Mouse (Mus musculus) layer of hippocampus, postnatal 14 days (tissue): Measurements from ENCODE around the gene Slk. TPM values are rescaled to one million over a fixed set of nuclear protein-coding genes. Genes with fewer than 3 reads are reported as not detected.
A peak's percentile ranks its signal among the peaks of the same experiment; 100 is the strongest.

Source experiments
- DNase-seq, 2 experiments: peaks; one replicate each; pipeline ENCODE4 v3.0.0; 2021 to 2022; ENCODE audit warnings: low spot score in 2 of 2, mixed read lengths in 1 of 2
- long read RNA-seq, 2 experiments: library from polyadenylated mRNA; stranded (forward); transcript quantifications; one replicate each; pipeline ENCODE4 v2.0.0; 2021
- total RNA-seq, 2 experiments: library from RNA; stranded (reverse); gene quantifications; 2 replicates each; pipeline ENCODE4 v1.2.3; 2021

Gene Slk
- 10 to 100 TPM; 56.5 to 60.7 TPM for total RNA-seq
- long read RNA-seq, experiment 1, full-length matches to known transcripts, result 9 of 15 reads
- long read RNA-seq, experiment 1, partial matches to known transcripts, result 3 of 15 reads
- long read RNA-seq, experiment 1, other reads (novel, unspliced or antisense), result 3 of 15 reads
- long read RNA-seq, experiment 2, full-length matches to known transcripts, result 6 of 12 reads
- long read RNA-seq, experiment 2, partial matches to known transcripts, result 2 of 12 reads
- long read RNA-seq, experiment 2, other reads (novel, unspliced or antisense), result 4 of 12 reads

- DNase-seq, result peak; percentile 76 to 77
Measured at GRCm38 (mm10) chr19:47579225-47579787, at the start of gene Slk. Gene Slk (plus strand): TSS chr19:47579678.

- DNase-seq, result no peak
Measured at GRCm38 (mm10) chr19:47531309-47531708, 48.2 kb upstream of the Slk start.

- DNase-seq, result no peak
Measured at GRCm38 (mm10) chr19:47532449-47532848, 47.0 kb upstream of the Slk start.

- no peak for DNase-seq
Measured at GRCm38 (mm10) chr19:47534131-47534530, 45.3 kb upstream of the Slk start.

- DNase-seq, result peak; percentile 94 to 96
Measured at GRCm38 (mm10) chr19:47536521-47537299, 42.8 kb upstream of the Slk start.

DNA sequence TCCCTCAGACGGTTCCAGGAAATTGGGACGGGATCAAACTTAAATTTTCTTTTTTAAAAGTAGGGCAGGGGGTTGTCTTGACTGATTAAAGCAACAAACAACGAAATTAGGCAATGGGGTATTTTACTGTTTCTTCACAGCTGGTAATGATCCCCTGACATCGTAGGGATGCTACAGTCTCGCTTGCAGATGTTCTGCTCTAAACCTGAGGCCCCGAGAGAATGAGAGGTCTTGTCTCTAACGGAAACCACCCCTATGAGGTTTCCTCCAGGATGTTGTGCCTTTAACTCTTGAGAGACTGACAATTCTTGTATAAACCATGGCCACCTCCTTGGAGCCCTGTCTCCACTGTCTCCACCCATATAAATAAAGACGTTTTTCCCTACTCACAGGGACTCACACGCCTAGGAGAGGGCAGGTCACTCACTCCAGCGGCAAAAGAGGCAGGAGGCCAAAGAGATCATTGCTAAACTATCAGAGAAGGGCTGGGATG, 42.1 kb upstream of the Slk start, which contains the start of gene Stn1:
Gene Stn1, minus strand, starts transcription at position 208 of the 493 bp plus-strand sequence.
- DNase-seq, result no peak

DNA sequence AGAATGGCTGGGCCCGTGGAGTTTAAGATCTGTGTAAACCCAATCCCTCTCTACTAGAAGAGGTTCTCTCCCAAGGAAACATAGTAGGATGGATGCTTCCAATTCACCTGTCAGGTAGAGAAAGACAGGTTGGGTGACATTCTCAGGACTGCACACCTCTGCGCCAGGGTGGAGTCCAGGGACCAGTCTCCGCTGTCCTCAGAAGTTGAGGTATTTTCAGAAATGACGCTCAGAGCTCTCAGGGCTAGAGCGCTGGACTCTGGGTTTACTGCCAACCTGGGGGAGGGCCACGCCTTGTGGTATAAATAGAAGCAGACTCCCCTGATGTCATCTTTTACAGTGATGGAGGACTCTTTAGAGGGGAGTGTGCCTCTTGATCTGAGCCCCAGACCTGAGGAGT, 41.6 kb upstream of the Slk start:
- no peak for DNase-seq

- DNase-seq, result no peak
Measured at GRCm38 (mm10) chr19:47538801-47539200, 40.7 kb upstream of the Slk start.

DNA sequence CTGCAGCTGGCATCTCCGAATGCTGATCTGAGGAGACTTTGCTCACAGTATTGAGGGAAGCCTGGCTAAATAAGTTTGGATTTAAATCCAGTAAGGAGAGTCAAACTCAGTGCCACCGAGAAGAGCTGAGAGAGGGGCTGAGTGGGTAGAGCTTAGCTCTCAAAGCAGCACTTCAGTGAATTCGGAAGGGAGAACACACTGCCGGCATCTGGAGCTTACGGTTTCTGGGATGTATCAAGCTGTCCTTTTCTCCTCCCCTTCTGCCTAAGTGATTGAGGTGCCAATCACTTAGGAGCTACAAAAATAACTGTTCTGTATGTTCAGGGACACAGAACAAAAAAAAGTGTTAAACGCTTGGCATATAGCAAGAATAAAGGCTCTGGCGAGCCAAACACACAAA, 37.0 kb upstream of the Slk start:
- peak; percentile 14 to 46 for DNase-seq

DNA sequence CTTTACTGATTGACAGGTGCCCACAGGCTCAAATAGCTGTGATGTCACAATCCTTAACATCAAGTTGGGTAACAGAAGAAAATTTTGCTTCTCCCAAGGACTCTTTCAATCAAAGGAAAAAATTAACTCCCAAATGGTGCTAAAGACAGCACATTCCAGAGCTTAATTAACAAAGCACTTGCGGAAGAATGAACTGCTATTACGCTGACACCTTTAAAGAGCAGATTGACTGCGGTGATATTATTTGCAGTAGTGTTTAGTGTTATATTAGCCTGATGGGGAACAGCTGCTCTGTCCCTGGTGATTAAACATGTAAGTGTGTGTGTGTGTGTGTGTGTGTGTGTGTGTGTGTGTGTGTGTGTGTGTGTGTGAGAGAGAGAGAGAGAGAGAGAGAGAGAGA, 34.4 kb upstream of the Slk start:
- no peak for DNase-seq

GRCm38 (mm10) chr19:47545528-47545927, 34.0 kb upstream of the Slk start:
- no peak for DNase-seq

GRCm38 (mm10) chr19:47548432-47549076, 30.9 kb upstream of the Slk start:
- no peak for DNase-seq

DNA sequence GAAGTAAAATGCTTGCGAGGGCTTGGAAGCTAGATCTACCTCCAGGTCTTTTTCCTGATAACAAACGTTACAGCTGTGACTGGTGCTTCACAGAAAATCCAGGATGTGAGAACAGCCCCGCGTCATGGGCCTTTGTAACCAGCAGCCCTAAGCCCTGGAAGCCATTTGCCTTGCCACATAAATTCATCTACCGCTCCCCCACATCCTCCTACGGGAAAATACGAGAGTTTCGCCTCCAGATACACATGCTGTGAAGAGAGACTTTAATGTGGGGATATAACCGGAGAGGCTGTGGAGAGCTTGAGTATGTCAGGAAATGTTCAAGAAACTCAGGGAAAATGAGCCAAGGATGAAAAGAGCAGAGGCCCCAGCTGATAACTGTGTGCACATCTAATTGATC, 30.3 kb upstream of the Slk start:
- no peak for DNase-seq

GRCm38 (mm10) chr19:47549584-47549983, 29.9 kb upstream of the Slk start:
- no peak for DNase-seq

GRCm38 (mm10) chr19:47559145-47559544, 20.3 kb upstream of the Slk start:
- no peak for DNase-seq

DNA sequence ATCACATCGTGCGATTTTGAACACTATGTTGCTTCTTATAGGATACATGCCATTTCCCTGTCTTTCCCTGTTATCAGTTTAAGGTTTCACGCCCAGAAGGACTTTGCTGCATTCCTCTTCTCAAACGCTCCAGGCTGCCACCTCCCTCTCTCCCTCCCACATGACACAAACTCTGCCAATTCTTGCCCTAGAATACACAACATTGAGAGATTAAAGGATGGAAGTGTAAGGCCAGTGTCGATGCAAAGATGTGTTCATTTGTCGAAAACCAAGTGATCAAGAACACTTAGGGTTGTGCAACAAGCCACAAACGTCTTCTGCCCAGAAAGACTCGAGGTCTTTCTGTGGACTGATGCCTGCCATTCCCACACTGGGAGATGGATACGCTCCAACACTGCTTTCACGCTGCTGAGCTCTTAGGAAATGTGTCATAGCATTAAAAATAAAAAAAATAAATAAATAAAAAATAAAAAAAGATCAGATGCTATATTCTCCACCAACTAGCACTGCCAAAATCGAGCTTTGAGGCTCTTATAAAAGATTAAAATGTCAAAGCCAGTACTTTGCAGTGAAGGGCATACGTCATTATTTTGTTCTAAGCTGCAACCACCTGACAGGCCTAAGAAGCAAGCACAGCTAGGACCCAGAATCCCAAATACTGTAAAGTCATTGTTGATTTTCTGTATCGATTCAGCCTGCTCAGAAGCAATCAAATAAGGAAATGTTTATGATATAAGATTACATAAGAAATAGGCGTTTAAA, 19.5 kb upstream of the Slk start:
- DNase-seq, result peak; percentile 45 to 46

- DNase-seq, result no peak
Measured at GRCm38 (mm10) chr19:47560544-47561161, 18.8 kb upstream of the Slk start.

- no peak for DNase-seq
Measured at GRCm38 (mm10) chr19:47561996-47562441, 17.5 kb upstream of the Slk start.

GRCm38 (mm10) chr19:47563715-47564114, 15.8 kb upstream of the Slk start:
- DNase-seq, result no peak

DNA sequence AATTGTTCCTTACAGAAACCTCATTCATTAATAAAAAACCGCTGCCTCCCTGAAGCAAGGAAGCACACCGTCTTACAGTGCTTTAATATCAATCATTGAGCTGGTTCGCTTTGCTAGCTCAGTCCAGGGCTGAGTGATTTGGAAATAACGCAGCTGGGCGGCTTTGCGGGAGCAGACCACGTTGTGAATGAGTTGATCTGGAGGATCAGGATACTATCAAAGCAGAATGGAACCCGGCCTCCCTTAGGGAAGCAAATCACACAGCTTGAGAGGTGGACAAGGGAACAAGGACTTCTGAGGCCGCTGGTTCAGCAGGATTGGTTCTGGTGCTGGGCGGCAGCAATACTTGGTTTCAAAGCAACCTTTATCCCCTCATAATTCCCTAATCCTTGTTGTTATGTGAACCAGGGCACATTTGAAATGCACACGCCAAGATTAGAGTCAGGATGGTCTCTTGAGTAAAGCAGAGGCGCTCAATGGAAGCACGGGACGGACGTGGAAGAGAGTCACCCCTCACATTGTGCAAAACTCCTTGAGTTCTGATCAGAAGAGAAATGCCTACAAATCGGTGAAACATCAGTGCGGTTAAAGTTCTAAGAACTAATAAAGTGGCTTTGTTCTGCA, 14.3 kb upstream of the Slk start:
- no peak for DNase-seq
